Mouse (Mus musculus) limb, embryonic 10.5 days (tissue): Measurements from ENCODE around the gene Alkal2. TPM values are rescaled to one million over a fixed set of nuclear protein-coding genes. Genes with fewer than 3 reads are reported as not detected.

ENCODE experiments used
- DNase-seq: peaks from one replicate; pipeline ENCODE4 v3.0.0-alpha.2; 2017; ENCODE audit warnings: low spot score
- H3K27ac ChIP-seq: fragments of 300-500 bp; sonication (generic); 2 replicates; pipeline ENCODE4 v1.5.1; 2016; ENCODE audit warnings: mild to moderate bottlenecking
- H3K27me3 ChIP-seq: fragments of 300-500 bp; sonication (generic); 2 replicates; pipeline ENCODE4 v1.6.1; 2016; ENCODE audit warnings: low read depth, mild to moderate bottlenecking; ENCODE audit not compliant: poor library complexity, severe bottlenecking
- H3K36me3 ChIP-seq: fragments of 300-500 bp; sonication (generic); 2 replicates; pipeline ENCODE4 v1.6.1; 2016; ENCODE audit warnings: mild to moderate bottlenecking, moderate library complexity
- H3K4me1 ChIP-seq: fragments of 300-500 bp; sonication (generic); 2 replicates; pipeline ENCODE4 v1.6.1; 2016
- H3K4me3 ChIP-seq: fragments of 300-500 bp; sonication (generic); 2 replicates; pipeline ENCODE4 v1.5.1; 2016; ENCODE audit warnings: mild to moderate bottlenecking, moderate library complexity
- H3K9me3 ChIP-seq: fragments of 300-500 bp; sonication (generic); replicated peaks from 2 replicates; pipeline ENCODE4 v1.6.1; 2016; ENCODE audit warnings: mild to moderate bottlenecking
- WGBS: fragments of 180-500 bp; shearing (Covaris S2); methylation state at CpG from one replicate; pipeline ENCODE4 v1.1.7; 2016; 5-methylcytosine and 5-hydroxymethylcytosine counted together
- polyA plus RNA-seq: library from polyadenylated mRNA; unstranded; fragments of >200 nt; fragmentation: Nextera tagmentation; extraction: Ambion mirVana; gene quantifications from 2 replicates; pipeline ENCODE4 v1.2.1, GENCODE M21; 2016

Gene Alkal2
- polyA plus RNA-seq, 1 experiment from 2014 or later: 0.14 TPM

- no peak overlapping the region for H3K27ac ChIP-seq
- H3K36me3 ChIP-seq: peaks cover 8% of the 10 kb centered on the region
- no peaks in the 10 kb centered on the region for H3K4me1 ChIP-seq
- no peaks in the 10 kb centered on the region for H3K9me3 ChIP-seq
- 41% methylated on average over 5 of the region's 5 CpGs for WGBS
- DNase-seq: peak; percentile 71
- peaks cover 26% of the 10 kb centered on the region for H3K27me3 ChIP-seq
- no peak overlapping the region for H3K4me3 ChIP-seq
Observed at GRCm38 (mm10) chr12:30890067-30890466, 5.9 kb downstream of the Alkal2 start.

GRCm38 (mm10) chr12:30891438-30891837 is 7.3 kb downstream of the Alkal2 start:
- 88% methylated on average over 7 of the region's 7 CpGs for WGBS
- no peak for DNase-seq
- peaks cover 12% of the 10 kb centered on the region for H3K27me3 ChIP-seq
- H3K27ac ChIP-seq: no peak overlapping the region
- no peaks in the 10 kb centered on the region for H3K9me3 ChIP-seq
- no peaks in the 10 kb centered on the region for H3K4me1 ChIP-seq
- H3K36me3 ChIP-seq: peaks cover 17% of the 10 kb centered on the region
- H3K4me3 ChIP-seq: no peak overlapping the region

GRCm38 (mm10) chr12:30897039-30897438 is 12.9 kb downstream of the Alkal2 start:
- Histone ChIP-seq H3K27me3 (no peaks in the 10 kb centered on the region), H3K27ac (no peak overlapping the region), H3K36me3 (peaks cover 53% of the 10 kb centered on the region), H3K4me3 (no peak overlapping the region), H3K4me1 (no peaks in the 10 kb centered on the region), H3K9me3 (no peaks in the 10 kb centered on the region)
- no peak for DNase-seq
- WGBS: 93% methylated on average over 4 of the region's 4 CpGs

GRCm38 (mm10) chr12:30908658-30909057 is 24.5 kb downstream of the Alkal2 start:
- WGBS: 83% methylated on average over 1 of the region's 1 CpGs

GRCm38 (mm10) chr12:30909881-30910280 is 25.8 kb downstream of the Alkal2 start:
- H3K4me3 ChIP-seq: peak overlapping the region; percentile 71; the same call in 1 of the 2 replicates

More at GRCm38 (mm10) chr12:30908658-30909057, 24.5 kb downstream of the Alkal2 start:
- peaks cover 18% of the 10 kb centered on the region for H3K36me3 ChIP-seq
- H3K27me3 ChIP-seq: peaks cover 6% of the 10 kb centered on the region
- H3K4me1 ChIP-seq: peaks cover 10% of the 10 kb centered on the region
- H3K9me3 ChIP-seq: no peaks in the 10 kb centered on the region
- DNase-seq: no peak
- H3K4me3 ChIP-seq: no peak overlapping the region
- H3K27ac ChIP-seq: no peak overlapping the region

GRCm38 (mm10) chr12:30910860-30911259 is 26.7 kb downstream of the Alkal2 start:
- peaks cover 6% of the 10 kb centered on the region for H3K27me3 ChIP-seq
- peak overlapping the region; percentile 90 for H3K27ac ChIP-seq
- H3K4me1 ChIP-seq: peaks cover 10% of the 10 kb centered on the region
- WGBS: 24% methylated on average over 8 of the region's 8 CpGs
- H3K4me3 ChIP-seq: peak overlapping the region; percentile 71
- DNase-seq: no peak
- no peaks in the 10 kb centered on the region for H3K9me3 ChIP-seq
- H3K36me3 ChIP-seq: peaks cover 3% of the 10 kb centered on the region

More at GRCm38 (mm10) chr12:30909881-30910280, 25.8 kb downstream of the Alkal2 start:
- Histone ChIP-seq H3K27ac (no peak overlapping the region), H3K9me3 (no peaks in the 10 kb centered on the region), H3K4me1 (peaks cover 10% of the 10 kb centered on the region), H3K27me3 (peaks cover 6% of the 10 kb centered on the region), H3K36me3 (peaks cover 6% of the 10 kb centered on the region)
- no peak for DNase-seq
- 95% methylated on average over 2 of the region's 2 CpGs for WGBS

GRCm38 (mm10) chr12:30911261-30912047 is 27.3 kb downstream of the Alkal2 start, which contains the start of the genes Acp1 and Sh3yl1:
Acp1 (minus strand) TSS chr12:30911589.
Sh3yl1 (plus strand) TSS chr12:30911668.
- no peaks in the 10 kb centered on the region for H3K9me3 ChIP-seq
- peak within 1 kb of the TSS; percentile 71 for H3K4me3 ChIP-seq
- peaks cover 6% of the 10 kb centered on the region for H3K27me3 ChIP-seq
- WGBS: under 1% methylated on average over 52 of the region's 52 CpGs
- H3K4me1 ChIP-seq: peaks cover 10% of the 10 kb centered on the region
- H3K27ac ChIP-seq: peak within 1 kb of the TSS; percentile 90
- peaks cover 3% of the 10 kb centered on the region; the same call in 1 of the 2 replicates for H3K36me3 ChIP-seq
- DNase-seq: peak; percentile 95

GRCm38 (mm10) chr12:30912048-30912381 is 27.9 kb downstream of the Alkal2 start:
- DNase-seq: peak; percentile 64

GRCm38 (mm10) chr12:30912840-30913239 is 28.7 kb downstream of the Alkal2 start:
- Histone ChIP-seq H3K27me3 (peaks cover 6% of the 10 kb centered on the region), H3K36me3 (peaks cover 3% of the 10 kb centered on the region; the same call in 1 of the 2 replicates), H3K9me3 (no peaks in the 10 kb centered on the region), H3K27ac (no peak overlapping the region), H3K4me1 (peaks cover 10% of the 10 kb centered on the region), H3K4me3 (peak overlapping the region; percentile 71; the same call in 1 of the 2 replicates)
- no peak for DNase-seq
- WGBS: 65% methylated on average over 3 of the region's 3 CpGs

More at GRCm38 (mm10) chr12:30912048-30912381, 27.9 kb downstream of the Alkal2 start:
- Histone ChIP-seq H3K4me3 (peak overlapping the region; percentile 71), H3K4me1 (peaks cover 10% of the 10 kb centered on the region), H3K27me3 (peaks cover 6% of the 10 kb centered on the region), H3K36me3 (peaks cover 3% of the 10 kb centered on the region; the same call in 1 of the 2 replicates), H3K27ac (peak overlapping the region; percentile 90), H3K9me3 (no peaks in the 10 kb centered on the region)
- under 1% methylated on average over 19 of the region's 19 CpGs for WGBS

GRCm38 (mm10) chr12:30922401-30922800 is 38.3 kb downstream of the Alkal2 start:
- DNase-seq: no peak
- 82% methylated on average over 3 of the region's 3 CpGs for WGBS
- Histone ChIP-seq H3K36me3 (0 out of 2 replicates have a peak, but pooled peaks cover 2% of the 10 kb centered on the region), H3K4me1 (no peaks in the 10 kb centered on the region), H3K27me3 (no peaks in the 10 kb centered on the region), H3K27ac (no peak overlapping the region), H3K9me3 (no peaks in the 10 kb centered on the region), H3K4me3 (no peak overlapping the region)

GRCm38 (mm10) chr12:30928182-30928581 is 44.1 kb downstream of the Alkal2 start:
- Histone ChIP-seq H3K27me3 (no peaks in the 10 kb centered on the region), H3K4me1 (no peaks in the 10 kb centered on the region), H3K9me3 (no peaks in the 10 kb centered on the region), H3K36me3 (no peaks in the 10 kb centered on the region), H3K4me3 (no peak overlapping the region), H3K27ac (no peak overlapping the region)
- DNase-seq: no peak
- WGBS: 92% methylated on average over 6 of the region's 6 CpGs

GRCm38 (mm10) chr12:30933299-30933698 is 49.2 kb downstream of the Alkal2 start:
- 86% methylated on average over 2 of the region's 2 CpGs for WGBS

GRCm38 (mm10) chr12:30936899-30937298 is 52.8 kb downstream of the Alkal2 start:
- 74% methylated on average over 2 of the region's 2 CpGs for WGBS

More at GRCm38 (mm10) chr12:30933299-30933698, 49.2 kb downstream of the Alkal2 start:
- Histone ChIP-seq H3K4me1 (no peaks in the 10 kb centered on the region), H3K36me3 (no peaks in the 10 kb centered on the region), H3K27ac (no peak overlapping the region), H3K27me3 (no peaks in the 10 kb centered on the region), H3K9me3 (no peaks in the 10 kb centered on the region), H3K4me3 (no peak overlapping the region)
- DNase-seq: no peak

More at GRCm38 (mm10) chr12:30936899-30937298, 52.8 kb downstream of the Alkal2 start:
- Histone ChIP-seq H3K9me3 (no peaks in the 10 kb centered on the region), H3K27me3 (no peaks in the 10 kb centered on the region), H3K4me3 (no peak overlapping the region), H3K36me3 (peaks cover 4% of the 10 kb centered on the region; the same call in 1 of the 2 replicates), H3K4me1 (no peaks in the 10 kb centered on the region), H3K27ac (no peak overlapping the region)
- no peak for DNase-seq
